Mouse (Mus musculus): ENCODE measurements around the gene Dennd1b.

DNA sequence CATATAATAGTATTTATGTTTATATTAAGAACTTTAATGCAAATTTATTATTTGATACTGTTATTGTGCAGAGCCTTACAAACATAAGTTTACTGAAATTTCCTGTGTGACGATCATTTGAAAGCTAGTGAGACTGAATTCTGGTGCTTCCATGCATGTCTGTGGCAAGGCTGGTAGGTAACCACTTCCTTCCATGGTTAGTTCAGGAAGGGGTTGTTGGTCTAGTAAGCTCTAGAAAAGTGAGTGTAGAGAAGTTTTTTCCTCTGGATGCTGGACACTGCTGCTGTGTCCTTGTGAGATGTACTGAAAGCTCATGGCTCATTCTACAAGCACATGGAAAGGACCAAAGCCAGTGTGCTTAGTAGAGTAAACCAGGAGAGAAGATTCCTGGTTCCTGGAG is 73.1 kb downstream of the Dennd1b start:
- no peak for TF ChIP-seq CTCF (conservative IDR thresholded peaks at IDR 0.05; ENCODE audit: insufficient read depth, insufficient read length, low read depth, low read length)
- no peak for TF ChIP-seq POLR2A (IDR thresholded peaks at IDR 0.05; ENCODE audit: low read depth, low read length)
